8 mouse cellular contexts compared by ENCODE assay signal in genomic region chr12:54986052-54986717, GRCm38 (mm10). TPM values are rescaled to one million over a fixed set of nuclear protein-coding genes. Genes with fewer than 3 reads are reported as not detected.
DNase-seq lines count a peak whose midpoint lies in the region; ATAC-seq lines count a peak whose summit lies in the region.

Gm20403 (minus strand) TSS chr12:54986529.

- no peak for DNase-seq in cerebellum, adult 9-10 months
- peak; percentile 23 to 25 for DNase-seq in cerebellum, postnatal 36 days
- peak; percentile 13 to 23 for DNase-seq in gastrocnemius, adult 8-10 months (ENCODE audit: low spot score in 2 of 2)
- peak; percentile 39 to 41 for DNase-seq in left cerebral cortex, postnatal 36 days (ENCODE audit: low spot score in 2 of 2)
- DNase-seq in right cerebral cortex, postnatal 25 days = peak; percentile 57

- no peaks in the 10 kb centered on the region for H3K27me3 ChIP-seq in hindbrain, embryonic 15.5 days

- intact Hi-C loops in left cerebral cortex, postnatal 36 days (cut with DNase I) = loop anchor here (10.0 kb wide), 1 partner anchor 121 kb away; the partner anchor contains the start of gene Cfl2

- peak within 1 kb of the TSS; percentile 79 for H3K27ac ChIP-seq in hindbrain, embryonic 15.5 days (replicated peaks)

- peak within 1 kb of the TSS; percentile 99 for H3K4me2 ChIP-seq in hindbrain, embryonic 15.5 days

- H3K4me3 ChIP-seq in hindbrain, embryonic 15.5 days = peak within 1 kb of the TSS; percentile 69

- H3K9me3 ChIP-seq in hindbrain, embryonic 15.5 days = no peaks in the 10 kb centered on the region

- WGBS in hindbrain, embryonic 15.5 days = 0% methylated on average over 29 of the region's 60 CpGs

- peaks cover 9% of the 10 kb centered on the region for H3K4me1 ChIP-seq in hindbrain, embryonic 15.5 days (replicated peaks)

- H3K9ac ChIP-seq in hindbrain, embryonic 15.5 days = peak within 1 kb of the TSS; percentile 62

- peak; percentile 26; the same call in 1 of the 2 replicates for ATAC-seq in cerebellum, adult (ENCODE audit: insufficient number of reproducible peaks, low FRiP score, low TSS enrichment)
- peak; percentile 79 for ATAC-seq in hindbrain, embryonic 15.5 days (ENCODE audit: low FRiP score, low read depth)
- peak; percentile 88 for ATAC-seq in megakaryocyte-erythroid progenitor cell, adult 5-6 weeks (replicated peaks; ENCODE audit: low FRiP score, low TSS enrichment, poor library complexity, severe bottlenecking)

- no peaks in the 10 kb centered on the region for H3K36me3 ChIP-seq in hindbrain, embryonic 15.5 days

RNA-seq across cellular contexts. Expression of gene Gm20403, which starts in this region (rescaled TPM):
- total RNA-seq in gastrocnemius, adult 8-10 months (2022) = not detected
- polyA plus RNA-seq in hindbrain, embryonic 15.5 days (2015; fragmentation: Nextera tagmentation; extraction: Ambion mirVana) = not detected in 2 replicates
- total RNA-seq in left cerebral cortex, postnatal 36 days (2021) = not detected
- total RNA-seq in megakaryocyte-erythroid progenitor cell, adult 5-6 weeks (2014; fragmentation: Nextera tagmentation) = not detected in 2 replicates
- total RNA-seq in megakaryocyte-erythroid progenitor cell, adult 5-6 weeks (2017) = not detected in 2 replicates

Comparison
In these comparisons a context has a peak if more than half of its experiments do, and no peak if none do; other contexts are left out.
1. Peak in DNase-seq in gastrocnemius, adult 8-10 months; RNA of the gene not detected or under 1 TPM.
2. Peak in ATAC-seq, H3K4me3 ChIP-seq, H3K27ac ChIP-seq, H3K9ac ChIP-seq and H3K4me2 ChIP-seq in hindbrain, embryonic 15.5 days; RNA of the gene not detected or under 1 TPM.
3. Peak in DNase-seq in left cerebral cortex, postnatal 36 days; RNA of the gene not detected or under 1 TPM.
4. Peak in ATAC-seq in megakaryocyte-erythroid progenitor cell, adult 5-6 weeks; RNA of the gene not detected or under 1 TPM.
5. ATAC-seq: peak in every context shown above with its lines; median percentile 88 in megakaryocyte-erythroid progenitor cell, adult 5-6 weeks; 79 in hindbrain, embryonic 15.5 days; 26 in cerebellum, adult.